Mouse (Mus musculus) midbrain, postnatal 0 days (tissue): ENCODE data around the gene Gltp. TPM values are rescaled to one million over a fixed set of nuclear protein-coding genes. Genes with fewer than 3 reads are reported as not detected.

Source experiments
- ATAC-seq: fragments of 200-750 bp; cut with Nextera tagmentation; 2 replicates; pipeline ENCODE4 v1.8.0; 2017; ENCODE audit warnings: moderate number of reproducible peaks, mild to moderate bottlenecking, moderate TSS enrichment, moderate library complexity; ENCODE audit not compliant: low FRiP score
- DNase-seq: peaks from one replicate; pipeline ENCODE4 v3.0.0-alpha.2; 2015; ENCODE audit warnings: low spot score
- H3K27ac ChIP-seq: fragments of 300-500 bp; sonication (generic); 2 replicates; pipeline ENCODE4 v1.5.1; 2014; ENCODE audit warnings: low read depth, mild to moderate bottlenecking, low read length, mixed read lengths
- H3K27me3 ChIP-seq: fragments of 300-500 bp; sonication (generic); 2 replicates; pipeline ENCODE4 v1.6.1; 2014; ENCODE audit warnings: low read length, control low read depth, mixed read lengths; ENCODE audit not compliant: insufficient read depth
- H3K36me3 ChIP-seq: fragments of 300-500 bp; sonication (generic); 2 replicates; pipeline ENCODE4 v1.6.1; 2014; ENCODE audit warnings: low read length, control low read depth, mixed read lengths; ENCODE audit not compliant: insufficient read depth
- H3K4me1 ChIP-seq: fragments of 300-500 bp; sonication (generic); 2 replicates; pipeline ENCODE4 v1.6.1; 2014; ENCODE audit warnings: mild to moderate bottlenecking, control low read depth, antibody characterized with exemption, low read length, mixed read lengths; ENCODE audit not compliant: insufficient read depth
- H3K4me2 ChIP-seq: fragments of 300-500 bp; sonication (generic); 2 replicates; pipeline ENCODE4 v1.6.1; 2014; ENCODE audit warnings: low read depth, mild to moderate bottlenecking, low read length, mixed read lengths; ENCODE audit not compliant: poor library complexity, severe bottlenecking
- H3K4me3 ChIP-seq: fragments of 300-500 bp; sonication (generic); 2 replicates; pipeline ENCODE4 v1.5.1; 2014; ENCODE audit warnings: low read depth, mild to moderate bottlenecking, low read length, moderate library complexity
- H3K9ac ChIP-seq: fragments of 300-500 bp; sonication (generic); replicated peaks from 2 replicates; pipeline ENCODE4 v1.6.1; 2014; ENCODE audit warnings: mild to moderate bottlenecking, low read length, moderate library complexity, mixed read lengths; ENCODE audit not compliant: poor library complexity, severe bottlenecking
- H3K9me3 ChIP-seq: fragments of 300-500 bp; sonication (generic); 2 replicates; pipeline ENCODE4 v1.6.1; 2016; ENCODE audit warnings: low read length, control low read depth
- CTCF ChIP-seq: IDR thresholded peaks from 2 replicates; pipeline ENCODE4 v1.5.1; 2016; ENCODE audit warnings: antibody characterized with exemption, mild to moderate bottlenecking
- WGBS: fragments of 180-500 bp; shearing (Covaris S2); extraction: QIAGEN DNeasy Blood & Tissue Kit; methylation state at CpG from one replicate; pipeline ENCODE4 v1.1.7; 2014; 5-methylcytosine and 5-hydroxymethylcytosine counted together
- polyA plus RNA-seq: library from polyadenylated mRNA; unstranded; fragments of >200 nt; fragmentation: Nextera tagmentation; extraction: Ambion mirVana; gene quantifications from 2 replicates; pipeline ENCODE4 v1.2.1, GENCODE M21; 2015
- total RNA-seq: library from RNA; depleted of rRNA; stranded (reverse); fragments of >200 nt; gene quantifications from 2 replicates; pipeline ENCODE4 v1.2.3, GENCODE M21; 2014

Gltp gene
- total and polyA plus RNA-seq, 2 experiments from 2014 or later = 32.6 to 42.1 TPM

- no peak for ATAC-seq
- DNase-seq = no peak
- WGBS = 65% methylated on average over 6 of the region's 6 CpGs
These were observed 29.8 kb downstream of the Gltp start for GRCm38 (mm10) chr5:114661029-114661428.

GRCm38 (mm10) chr5:114658255-114658654 lies 32.5 kb downstream of the Gltp start, which contains the start of gene Trpv4:
Trpv4 (minus strand) TSS chr5:114658421.
- no peak for TF ChIP-seq CTCF
- peaks cover 7% of the 10 kb centered on the region for H3K4me1 ChIP-seq
- peaks cover 28% of the 10 kb centered on the region for H3K27me3 ChIP-seq
- peak within 1 kb of the TSS; percentile 88 for H3K4me2 ChIP-seq
- no peak within 1 kb of the TSS for H3K27ac ChIP-seq
- ATAC-seq (no peak), DNase-seq (no peak)
- H3K36me3 ChIP-seq = peaks cover 3% of the 10 kb centered on the region; the same call in 1 of the 2 replicates
- WGBS = under 1% methylated on average over 33 of the region's 47 CpGs
- no peaks in the 10 kb centered on the region for H3K9me3 ChIP-seq
- peak within 1 kb of the TSS; percentile 43 for H3K4me3 ChIP-seq
- peak within 1 kb of the TSS; percentile 29; the same call in 1 of the 2 replicates for H3K9ac ChIP-seq

More at GRCm38 (mm10) chr5:114661029-114661428, 29.8 kb downstream of the Gltp start:
- Histone ChIP-seq H3K27me3 (peaks cover 28% of the 10 kb centered on the region), H3K4me2 (no peak overlapping the region), H3K9me3 (no peaks in the 10 kb centered on the region), H3K36me3 (peaks cover 3% of the 10 kb centered on the region; the same call in 1 of the 2 replicates), H3K4me3 (no peak overlapping the region), H3K4me1 (peaks cover 7% of the 10 kb centered on the region), H3K27ac (no peak overlapping the region), H3K9ac (no peak overlapping the region)
- TF ChIP-seq CTCF = no peak

- no peak overlapping the region for H3K9ac ChIP-seq
- no peak overlapping the region for H3K27ac ChIP-seq
- no peak for DNase-seq
- H3K27me3 ChIP-seq = peaks cover 28% of the 10 kb centered on the region
- WGBS = 27% methylated on average over 10 of the region's 10 CpGs
- no peaks in the 10 kb centered on the region for H3K9me3 ChIP-seq
- no peak for TF ChIP-seq CTCF
- H3K36me3 ChIP-seq = no peaks in the 10 kb centered on the region
- H3K4me2 ChIP-seq = peak overlapping the region; percentile 88
- peaks cover 7% of the 10 kb centered on the region for H3K4me1 ChIP-seq
- no peak overlapping the region for H3K4me3 ChIP-seq
- ATAC-seq = no peak
These were observed 33.4 kb downstream of the Gltp start for GRCm38 (mm10) chr5:114657426-114657825.

GRCm38 (mm10) chr5:114656305-114656704 lies 34.5 kb downstream of the Gltp start:
- DNase-seq = no peak
- Histone ChIP-seq H3K4me3 (no peak overlapping the region), H3K27me3 (peaks cover 28% of the 10 kb centered on the region), H3K4me2 (no peak overlapping the region), H3K4me1 (peaks cover 7% of the 10 kb centered on the region), H3K27ac (no peak overlapping the region), H3K9me3 (no peaks in the 10 kb centered on the region), H3K9ac (no peak overlapping the region), H3K36me3 (no peaks in the 10 kb centered on the region)
- TF ChIP-seq CTCF = no peak
- no peak for ATAC-seq
- WGBS = 82% methylated on average over 7 of the region's 7 CpGs

GRCm38 (mm10) chr5:114655721-114656120 lies 35.1 kb downstream of the Gltp start:
- no peak overlapping the region for H3K4me3 ChIP-seq
- 93% methylated on average over 5 of the region's 5 CpGs for WGBS
- no peak for ATAC-seq

GRCm38 (mm10) chr5:114653656-114654437 lies 36.9 kb downstream of the Gltp start:
- H3K27me3 ChIP-seq = peaks cover 24% of the 10 kb centered on the region
- no peak overlapping the region for H3K9ac ChIP-seq
- DNase-seq (no peak), ATAC-seq (no peak)
- H3K4me1 ChIP-seq = peaks cover 7% of the 10 kb centered on the region
- no peaks in the 10 kb centered on the region for H3K36me3 ChIP-seq
- WGBS = 68% methylated on average over 11 of the region's 15 CpGs
- no peak for TF ChIP-seq CTCF
- H3K4me3 ChIP-seq = no peak overlapping the region
- no peaks in the 10 kb centered on the region for H3K9me3 ChIP-seq
- no peak overlapping the region for H3K4me2 ChIP-seq
- no peak overlapping the region for H3K27ac ChIP-seq

More at GRCm38 (mm10) chr5:114655721-114656120, 35.1 kb downstream of the Gltp start:
- Histone ChIP-seq H3K27me3 (peaks cover 28% of the 10 kb centered on the region), H3K36me3 (no peaks in the 10 kb centered on the region), H3K4me1 (peaks cover 7% of the 10 kb centered on the region), H3K9me3 (no peaks in the 10 kb centered on the region), H3K27ac (no peak overlapping the region), H3K4me2 (no peak overlapping the region), H3K9ac (no peak overlapping the region)
- DNase-seq = no peak
- no peak for TF ChIP-seq CTCF
